Mouse (Mus musculus) c-Kit-positive CD71-positive TER-119-positive erythroid progenitor cells, embryonic 14.5 days (primary cell): ENCODE results near the gene Vipr1.

Source experiments
- DNase-seq: peaks from one replicate; pipeline ENCODE4 v3.0.0-alpha.2; 2013; ENCODE audit warnings: low spot score

The Vipr1 gene

DNA sequence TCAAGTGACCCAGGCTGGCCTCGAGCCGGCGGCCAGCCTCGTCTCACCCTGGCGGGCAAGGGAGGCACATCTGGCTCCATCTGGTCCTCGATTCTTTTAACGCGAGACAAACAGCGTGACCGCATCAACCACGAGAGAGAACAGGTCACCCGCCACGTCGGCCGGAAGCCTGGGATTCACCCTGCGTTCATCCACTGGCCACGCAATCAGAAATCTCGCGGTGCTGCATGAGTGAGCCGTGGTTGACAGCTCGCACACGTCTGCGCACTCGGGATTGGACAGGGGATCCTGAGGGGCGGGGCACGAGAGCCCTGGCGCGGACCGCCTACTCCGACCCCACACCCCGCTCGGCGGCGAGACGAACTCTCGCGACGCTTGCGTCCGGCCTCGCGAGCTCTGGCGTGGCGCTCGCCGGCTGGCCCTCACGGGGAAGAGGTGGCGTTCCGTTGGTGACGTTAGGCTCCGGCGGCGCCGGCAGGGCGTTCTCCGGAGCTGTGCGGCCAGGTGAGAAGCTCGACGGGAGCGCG is 76.3 kb downstream of the Vipr1 start, which contains the start of gene Nktr:
Nktr (plus strand) TSS at position 378 of the 527 bp plus-strand sequence.
- peak; percentile 97 for DNase-seq

DNA sequence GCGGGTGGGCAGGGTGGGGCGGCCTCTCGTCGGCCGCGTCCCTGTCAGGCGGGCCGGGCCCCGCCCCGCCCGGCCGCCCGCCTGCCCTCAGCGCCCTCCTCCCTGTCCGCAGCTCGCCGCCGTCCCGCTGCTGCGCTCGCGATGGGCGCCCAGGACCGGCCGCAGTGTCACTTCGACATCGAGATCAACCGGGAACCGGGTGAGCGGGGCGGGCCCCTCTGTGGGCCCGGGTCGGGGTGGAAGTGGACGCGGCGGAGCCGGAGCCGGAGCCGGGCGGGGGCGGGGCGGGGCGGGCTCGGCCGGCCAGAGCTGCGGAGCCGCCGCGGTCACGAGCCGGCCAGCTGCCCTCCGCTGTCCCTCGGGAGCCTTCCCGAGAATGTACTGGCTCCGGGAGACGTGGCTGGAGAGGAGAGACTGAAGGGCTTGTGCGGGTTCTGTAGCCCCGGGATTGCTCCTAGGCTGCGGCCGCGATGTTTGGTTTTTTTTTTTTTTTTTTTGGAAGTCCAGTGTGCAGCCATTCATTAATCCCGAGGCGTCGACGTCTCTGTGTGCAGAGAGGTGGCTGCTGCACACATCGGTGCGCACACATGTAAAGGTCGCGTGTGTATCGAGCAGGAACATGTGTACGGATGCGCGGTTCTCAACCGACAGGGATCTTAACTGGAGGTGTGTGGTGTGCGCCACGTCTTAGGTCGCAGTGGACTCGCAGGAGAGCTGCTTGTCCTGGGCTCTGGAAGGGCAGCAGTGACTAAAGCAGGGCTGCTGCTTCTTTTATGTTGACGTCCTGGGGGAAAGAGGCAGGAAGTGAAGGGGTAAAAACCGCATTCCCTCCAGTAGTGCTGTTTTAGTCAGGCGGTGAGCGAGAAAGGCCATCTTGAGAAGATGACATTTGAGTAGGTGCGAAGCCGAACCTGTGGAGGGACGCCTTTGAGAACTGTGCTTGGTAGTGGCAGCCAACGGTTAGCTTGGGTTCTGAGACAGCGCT is 77.1 kb downstream of the Vipr1 start:
- DNase-seq, result peak; percentile 48
